Mouse (Mus musculus) cerebellum, adult 8-10 months (tissue): ENCODE data around the gene Srsf1.

Experiments
- DNase-seq: peaks from one replicate; pipeline ENCODE4 v3.0.0; 2022

Gene Srsf1

GRCm38 (mm10) chr11:88075701-88076100 is 28.5 kb downstream of the Srsf1 start:
- DNase-seq: no peak

- DNase-seq: no peak
These were observed 29.2 kb downstream of the Srsf1 start for GRCm38 (mm10) chr11:88076394-88076793.

- no peak for DNase-seq
These were observed 36.5 kb downstream of the Srsf1 start for GRCm38 (mm10) chr11:88083699-88084098.

GRCm38 (mm10) chr11:88086737-88087627 is 39.8 kb downstream of the Srsf1 start:
- peak; percentile 93 for DNase-seq

- no peak for DNase-seq
These were observed 42.0 kb downstream of the Srsf1 start for GRCm38 (mm10) chr11:88089150-88089549.

GRCm38 (mm10) chr11:88090293-88090692 is 43.1 kb downstream of the Srsf1 start:
- DNase-seq: no peak

GRCm38 (mm10) chr11:88091949-88092348 is 44.8 kb downstream of the Srsf1 start:
- DNase-seq: no peak

- DNase-seq: no peak
These were observed 50.0 kb downstream of the Srsf1 start for GRCm38 (mm10) chr11:88097173-88097572.

GRCm38 (mm10) chr11:88098021-88098729 is 51.0 kb downstream of the Srsf1 start, which contains the start of gene Cuedc1:
Gene Cuedc1, plus strand, starts transcription at chr11:88098058.
- DNase-seq: no peak

- peak; percentile 77 for DNase-seq
These were observed 51.8 kb downstream of the Srsf1 start for GRCm38 (mm10) chr11:88098787-88099598.

- peak; percentile 41 for DNase-seq
These were observed 52.4 kb downstream of the Srsf1 start for GRCm38 (mm10) chr11:88099599-88100023.

- DNase-seq: no peak
These were observed 53.0 kb downstream of the Srsf1 start for GRCm38 (mm10) chr11:88100170-88100569.
